Mouse (Mus musculus) forebrain, embryonic 11.5 days (tissue): ENCODE data around the gene Got1. TPM values are rescaled to one million over a fixed set of nuclear protein-coding genes. Genes with fewer than 3 reads are reported as not detected.

ENCODE experiments used
- ATAC-seq: fragments of 200-750 bp; cut with Nextera tagmentation; replicated peaks from 2 replicates; pipeline ENCODE4 v1.8.0; 2017; ENCODE audit warnings: moderate TSS enrichment; ENCODE audit not compliant: low FRiP score
- DNase-seq: peaks from one replicate; pipeline ENCODE4 v3.0.0-alpha.2; 2017; ENCODE audit warnings: low spot score
- H3K27ac ChIP-seq: fragments of 300-500 bp; sonication (generic); 2 replicates; pipeline ENCODE4 v1.5.1; 2014; ENCODE audit warnings: low read depth, low read length
- H3K27me3 ChIP-seq: fragments of 300-500 bp; sonication (generic); 2 replicates; pipeline ENCODE4 v1.6.1; 2014; ENCODE audit warnings: mild to moderate bottlenecking, low read length, mixed read lengths; ENCODE audit not compliant: control insufficient read depth, insufficient read depth
- H3K36me3 ChIP-seq: fragments of 300-500 bp; sonication (generic); 2 replicates; pipeline ENCODE4 v1.6.1; 2014; ENCODE audit warnings: mild to moderate bottlenecking, low read length, moderate library complexity, mixed read lengths; ENCODE audit not compliant: control insufficient read depth, insufficient read depth
- H3K4me1 ChIP-seq: fragments of 300-500 bp; sonication (generic); replicated peaks from 2 replicates; pipeline ENCODE4 v1.6.1; 2014; ENCODE audit warnings: low read length, mixed read lengths; ENCODE audit not compliant: control insufficient read depth, insufficient read depth
- H3K4me2 ChIP-seq: fragments of 300-500 bp; sonication (generic); 2 replicates; pipeline ENCODE4 v1.6.1; 2014; ENCODE audit warnings: low read depth, mild to moderate bottlenecking, low read length, moderate library complexity, mixed read lengths; ENCODE audit not compliant: severe bottlenecking
- H3K4me3 ChIP-seq: fragments of 300-500 bp; sonication (generic); 2 replicates; pipeline ENCODE4 v1.5.1; 2014; ENCODE audit warnings: low read depth, low read length
- H3K9ac ChIP-seq: fragments of 300-500 bp; sonication (generic); 2 replicates; pipeline ENCODE4 v1.6.1; 2014; ENCODE audit warnings: low read length
- H3K9me3 ChIP-seq: fragments of 300-500 bp; sonication (generic); 2 replicates; pipeline ENCODE4 v1.6.1; 2016; ENCODE audit warnings: low read length, mixed read lengths; ENCODE audit not compliant: control insufficient read depth
- WGBS: fragments of 180-500 bp; shearing (Covaris S2); extraction: QIAGEN DNeasy Blood & Tissue Kit; methylation state at CpG from one replicate; pipeline ENCODE4 v1.1.7; 2014; 5-methylcytosine and 5-hydroxymethylcytosine counted together
- polyA plus RNA-seq: library from polyadenylated mRNA; unstranded; fragments of >200 nt; fragmentation: Nextera tagmentation; extraction: Ambion mirVana; gene quantifications from 2 replicates; pipeline ENCODE4 v1.2.1, GENCODE M21; 2014

Got1 gene
- polyA plus RNA-seq, 1 experiment from 2014 or later = 45.5 TPM

DNA sequence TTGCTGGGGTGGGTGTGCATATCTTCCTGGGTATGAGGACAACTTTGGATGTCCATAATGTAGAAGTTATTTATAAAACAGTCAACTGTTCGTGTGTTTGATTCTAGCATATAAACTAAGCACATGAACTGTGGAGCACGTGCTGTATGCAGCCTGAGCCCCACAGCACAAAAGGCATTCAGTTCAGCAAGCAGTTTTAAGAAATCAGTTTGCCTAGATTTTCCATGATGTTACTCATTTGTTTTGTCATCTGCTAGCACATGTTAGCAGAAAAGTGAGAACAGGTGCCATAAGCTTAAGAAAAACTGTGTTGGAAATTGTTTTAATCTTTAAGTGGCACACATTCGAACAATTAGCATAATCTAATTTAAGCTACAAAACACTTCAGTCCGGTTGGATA, 64.5 kb downstream of the Got1 start:
- H3K36me3 ChIP-seq = no peaks in the 10 kb centered on the region
- WGBS = 81% methylated on average over 4 of the region's 4 CpGs
- no peak overlapping the region for H3K27ac ChIP-seq
- H3K9me3 ChIP-seq = no peaks in the 10 kb centered on the region
- no peak overlapping the region for H3K4me3 ChIP-seq
- H3K4me1 ChIP-seq = no peaks in the 10 kb centered on the region
- DNase-seq (no peak), ATAC-seq (no peak)
- H3K9ac ChIP-seq = no peak overlapping the region
- no peak overlapping the region for H3K4me2 ChIP-seq
- H3K27me3 ChIP-seq = no peaks in the 10 kb centered on the region

DNA sequence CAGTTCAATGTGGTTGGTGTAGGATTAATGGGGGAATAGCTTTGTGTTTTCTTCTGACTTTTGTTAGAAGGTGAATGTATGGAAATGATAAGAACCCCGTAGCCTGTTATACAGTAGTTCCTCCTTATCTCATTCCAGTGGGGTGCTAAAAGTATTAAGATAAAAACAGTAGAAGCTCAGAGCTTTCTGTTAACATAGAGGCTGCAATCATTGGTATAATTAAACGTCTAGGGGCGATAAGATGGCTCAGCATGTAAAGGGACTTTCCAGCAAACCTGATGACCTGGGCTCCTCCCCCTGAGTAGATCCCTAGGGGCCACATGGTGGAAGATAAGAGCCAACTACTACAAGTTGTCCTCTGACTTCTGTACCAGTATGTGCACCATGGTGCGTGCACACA, 71.4 kb downstream of the Got1 start:
- H3K4me3 ChIP-seq = no peak overlapping the region
- H3K9ac ChIP-seq = no peak overlapping the region
- DNase-seq (no peak), ATAC-seq (no peak)
- no peaks in the 10 kb centered on the region for H3K9me3 ChIP-seq
- no peaks in the 10 kb centered on the region for H3K36me3 ChIP-seq
- no peak overlapping the region for H3K27ac ChIP-seq
- WGBS = 91% methylated on average over 4 of the region's 4 CpGs
- no peaks in the 10 kb centered on the region for H3K4me1 ChIP-seq
- H3K27me3 ChIP-seq = no peaks in the 10 kb centered on the region
- no peak overlapping the region for H3K4me2 ChIP-seq

DNA sequence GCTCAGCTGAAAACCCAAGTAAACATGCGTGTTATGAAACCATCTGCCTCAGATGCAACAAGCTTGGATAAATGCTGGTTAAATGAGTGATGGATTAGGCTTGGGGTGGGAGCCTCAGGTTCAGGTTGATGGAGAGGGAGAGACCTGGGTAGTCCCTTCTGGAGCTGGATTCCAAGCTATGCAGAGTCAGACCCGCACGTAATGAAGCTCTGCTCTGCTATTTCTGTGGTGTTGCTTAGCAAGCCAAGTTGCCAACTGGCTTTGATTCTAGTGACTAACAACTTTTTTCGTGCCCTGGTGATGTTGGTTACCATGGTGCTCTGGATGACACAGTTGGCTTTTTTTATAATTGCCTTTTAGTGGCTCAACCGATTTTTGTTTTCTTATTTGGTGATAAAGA, 72.2 kb downstream of the Got1 start:
- Histone ChIP-seq H3K4me2 (no peak overlapping the region), H3K4me3 (no peak overlapping the region), H3K9ac (no peak overlapping the region), H3K36me3 (no peaks in the 10 kb centered on the region), H3K9me3 (no peaks in the 10 kb centered on the region), H3K27me3 (no peaks in the 10 kb centered on the region), H3K27ac (no peak overlapping the region), H3K4me1 (no peaks in the 10 kb centered on the region)
- DNase-seq (no peak), ATAC-seq (no peak)
- WGBS = 94% methylated on average over 5 of the region's 5 CpGs

DNA sequence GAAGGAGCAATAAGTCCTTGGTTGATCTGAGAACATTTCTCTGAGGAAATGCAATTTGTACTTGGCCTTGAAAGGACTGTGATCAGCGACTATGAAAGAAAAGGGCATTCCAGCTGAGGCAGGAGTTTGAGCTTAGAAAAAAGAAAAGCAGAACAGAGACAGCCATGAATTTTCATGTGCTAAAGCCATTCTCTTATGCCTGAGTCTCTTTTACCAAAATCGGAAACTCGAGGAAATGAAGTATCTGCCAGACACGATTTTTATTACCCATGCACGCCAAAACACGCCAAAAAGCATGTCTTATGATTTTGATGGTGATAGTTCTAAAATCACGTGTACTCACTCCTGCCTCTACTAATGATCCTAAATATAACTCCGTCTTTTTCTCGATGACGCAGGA, 72.8 kb downstream of the Got1 start:
- no peak for ATAC-seq
- H3K27ac ChIP-seq = no peak overlapping the region
- H3K27me3 ChIP-seq = no peaks in the 10 kb centered on the region
- H3K4me1 ChIP-seq = no peaks in the 10 kb centered on the region
- H3K9me3 ChIP-seq = no peaks in the 10 kb centered on the region
- no peak overlapping the region for H3K4me3 ChIP-seq
- no peaks in the 10 kb centered on the region for H3K36me3 ChIP-seq
- H3K9ac ChIP-seq = no peak overlapping the region
- H3K4me2 ChIP-seq = no peak overlapping the region
- DNase-seq = no peak
- 90% methylated on average over 10 of the region's 10 CpGs for WGBS

Other genes with a start within 250 kb of the Got1 start
- 1.2 and 1.7 TPM in 2 replicates for gene Hpse2, start 136.2 kb downstream of the Got1 start, polyA plus RNA-seq
- 0.35 and 0.37 TPM in 2 replicates for gene Cnnm1, start 84.2 kb downstream of the Got1 start, polyA plus RNA-seq
- gene Nkx2-3, start 87.7 kb upstream of the Got1 start, polyA plus RNA-seq = 4.1 and 5.7 TPM in 2 replicates
- 12.1 and 12.6 TPM in 2 replicates for gene Slc25a28, start 150.3 kb upstream of the Got1 start, polyA plus RNA-seq
- gene Entpd7, start 165.1 kb upstream of the Got1 start, polyA plus RNA-seq = 10.7 and 11.8 TPM in 2 replicates
- gene Cutc, start 228.4 kb upstream of the Got1 start, polyA plus RNA-seq = 12.5 and 13.7 TPM in 2 replicates
- gene Cox15, start 228.4 kb upstream of the Got1 start, polyA plus RNA-seq = 12.4 and 13.6 TPM in 2 replicates